Mouse (Mus musculus): Measurements from ENCODE around the gene Pemt.

Gene Pemt

DNA sequence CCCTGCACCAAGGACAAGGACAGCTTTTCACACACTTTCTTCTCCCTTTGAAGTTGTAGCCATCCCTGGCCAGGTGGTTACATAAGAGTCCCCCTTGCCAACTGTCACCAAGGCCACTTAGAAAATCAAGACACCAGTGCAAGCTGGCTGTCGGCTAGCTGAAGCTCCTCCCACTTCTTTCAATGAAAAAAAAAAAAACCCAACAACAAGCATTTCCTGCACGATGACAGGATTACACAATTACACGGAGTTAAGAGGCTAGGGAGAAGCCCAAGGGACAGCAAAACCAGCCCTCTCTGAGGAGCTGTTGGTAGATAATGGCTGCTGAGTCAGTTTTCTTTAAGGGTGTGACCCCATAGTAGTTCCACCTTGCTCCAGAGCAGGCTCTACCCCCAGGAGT is 104.9 kb downstream of the Pemt start:
- DNase-seq: no peak

- no peak for DNase-seq
These were observed 105.6 kb downstream of the Pemt start for GRCm38 (mm10) chr11:59940645-59941044.

- DNase-seq: no peak
These were observed 106.5 kb downstream of the Pemt start for GRCm38 (mm10) chr11:59939821-59940220.

- DNase-seq: no peak
These were observed 108.7 kb downstream of the Pemt start for GRCm38 (mm10) chr11:59937615-59938014.

- no peak for DNase-seq
These were observed 109.3 kb downstream of the Pemt start for GRCm38 (mm10) chr11:59937023-59937422.

DNA sequence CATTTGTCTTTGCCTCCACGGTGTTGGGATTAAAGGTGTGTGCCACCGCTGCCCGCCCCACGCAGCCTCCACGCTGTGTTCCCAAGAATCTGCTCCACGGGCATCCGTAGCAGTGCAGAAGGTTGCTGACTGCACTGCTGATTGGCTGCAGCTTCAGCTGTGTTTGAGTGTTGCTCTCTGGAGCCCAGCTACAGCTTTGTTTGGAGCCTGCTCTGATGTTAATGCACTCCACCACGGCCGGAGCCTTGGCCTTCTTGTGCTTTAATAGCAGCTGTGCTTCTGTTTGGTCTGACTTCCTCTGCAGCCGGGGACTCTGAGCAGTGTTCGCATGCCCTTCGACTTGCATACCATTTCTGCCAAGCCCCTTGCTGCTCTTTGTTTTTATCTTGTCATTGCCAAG is 112.3 kb downstream of the Pemt start:
- DNase-seq: no peak

- DNase-seq: no peak
These were observed 113.5 kb downstream of the Pemt start for GRCm38 (mm10) chr11:59932560-59933337.

- no peak for DNase-seq
These were observed 116.3 kb downstream of the Pemt start for GRCm38 (mm10) chr11:59930031-59930430.

DNA sequence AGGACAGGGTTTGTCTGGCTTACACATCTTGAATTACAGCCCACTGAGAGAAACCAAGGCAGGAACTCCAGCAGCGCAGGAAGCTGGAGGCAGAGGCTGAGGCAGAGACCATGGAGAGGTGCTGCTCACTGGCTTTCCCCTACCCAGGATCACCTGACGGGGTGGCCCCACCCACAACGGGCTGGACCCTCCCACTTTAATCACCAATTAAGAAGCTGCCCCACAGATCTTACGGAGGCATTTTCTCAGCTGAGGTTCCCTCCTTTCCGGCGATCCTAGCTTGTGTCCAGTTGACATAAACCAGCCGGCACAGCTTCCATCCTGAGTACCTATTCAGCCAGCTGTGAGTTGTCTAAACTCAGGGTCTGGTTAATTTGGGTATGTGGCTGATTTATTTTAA is 125.0 kb downstream of the Pemt start:
- no peak for DNase-seq
